Mouse (Mus musculus): ENCODE data around the gene Pak2.
"Not testable (repeated sequence)": the region's sequence is repeated elsewhere in the genome, so short reads cannot be mapped to it uniquely, and the experiment has no call there.

The Pak2 gene

GRCm38 (mm10) chr16:32097757-32098156, 18.6 kb upstream of the Pak2 start:
- not testable (repeated sequence) for DNase-seq (ENCODE audit: low spot score in 2 of 2)

GRCm38 (mm10) chr16:32091466-32091865, 12.3 kb upstream of the Pak2 start:
- DNase-seq (ENCODE audit: low spot score in 2 of 2), result no peak

DNA sequence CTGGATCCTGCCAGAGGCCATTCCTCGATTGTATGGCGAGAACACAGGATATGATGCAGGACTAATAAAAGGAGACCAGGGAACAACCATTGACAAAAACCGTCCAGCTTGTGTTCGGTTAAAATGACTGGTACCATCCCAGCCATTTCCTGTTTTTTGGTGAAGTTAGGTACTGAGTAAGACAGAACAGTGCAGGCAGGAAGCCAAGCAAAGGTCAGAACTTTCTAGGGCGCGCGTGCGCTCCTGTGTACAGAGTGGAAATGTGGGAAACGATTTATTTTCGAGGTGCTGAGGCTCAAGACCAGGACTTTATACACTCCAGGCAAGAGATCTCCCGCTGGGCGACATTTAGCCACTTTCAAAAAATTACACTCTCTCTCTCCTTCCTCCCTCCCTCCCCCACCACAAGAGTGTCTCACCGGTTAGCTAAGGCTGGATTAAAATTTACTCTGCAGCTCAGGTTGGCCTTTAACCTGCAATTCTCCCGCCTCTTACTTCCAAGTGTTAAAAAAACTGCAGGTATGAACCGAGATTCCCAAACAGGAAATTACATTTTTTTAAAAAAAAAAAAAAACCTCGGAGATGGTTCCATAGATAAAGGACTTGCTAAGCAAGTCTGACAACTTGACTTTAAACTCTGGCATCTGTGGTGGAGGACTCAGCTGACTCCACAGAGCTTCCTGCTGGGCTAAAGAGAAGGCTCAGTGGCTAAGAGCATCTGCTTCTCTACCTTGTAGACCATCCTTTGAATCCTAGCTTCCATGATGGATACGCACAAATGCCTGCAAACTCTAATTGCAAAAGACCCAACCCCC, 8.7 kb upstream of the Pak2 start:
- no peak for DNase-seq (ENCODE audit: low spot score in 2 of 2)

GRCm38 (mm10) chr16:32078408-32078990, 643 bp downstream of the Pak2 start:
- DNase-seq (ENCODE audit: low spot score in 2 of 2), result peak in 1 of 2 experiments; percentile 25

- DNase-seq (ENCODE audit: low spot score in 2 of 2), result no peak
Measured at GRCm38 (mm10) chr16:32077648-32078407, 1.3 kb downstream of the Pak2 start.

GRCm38 (mm10) chr16:32076406-32076805, 2.7 kb downstream of the Pak2 start:
- DNase-seq (ENCODE audit: low spot score in 2 of 2), result no peak

DNA sequence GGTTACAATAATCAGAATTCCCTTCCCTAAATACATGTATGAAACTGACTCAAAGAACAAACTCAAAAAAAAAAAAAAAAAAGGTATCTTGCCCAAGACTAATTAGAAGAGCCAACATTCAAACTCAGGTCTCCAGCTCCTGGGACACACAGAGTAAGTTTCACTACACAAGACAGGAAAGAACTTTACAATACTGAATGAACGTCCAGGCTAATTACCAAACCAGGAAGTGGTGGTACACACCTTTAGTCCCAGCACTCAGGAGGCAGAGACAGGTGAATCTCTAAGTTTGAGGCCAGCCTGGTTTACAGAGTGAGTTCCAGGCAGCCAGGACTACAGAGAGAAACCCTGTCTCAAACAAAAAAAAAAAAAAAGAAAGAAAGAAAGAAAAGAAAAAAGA, 3.4 kb downstream of the Pak2 start:
- DNase-seq (ENCODE audit: low spot score in 2 of 2), result no peak

DNA sequence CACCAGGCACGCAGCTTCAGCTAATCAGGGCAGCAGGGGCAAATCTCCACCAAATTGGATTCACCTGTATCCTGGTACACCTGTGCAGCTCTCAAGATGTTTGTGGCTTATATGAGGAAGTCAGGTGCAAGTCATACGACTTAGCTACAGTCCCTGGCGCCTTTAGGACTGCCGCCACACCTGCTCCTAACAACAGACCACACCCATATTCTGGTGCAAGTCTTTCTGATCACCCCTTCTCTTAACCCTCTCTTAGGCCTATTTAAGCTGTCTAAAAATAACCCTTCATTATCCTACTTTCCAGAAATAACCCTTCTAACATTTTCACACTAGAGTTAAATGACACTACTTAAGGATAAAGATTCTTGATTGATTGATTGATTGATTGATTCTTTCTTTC, 9.1 kb downstream of the Pak2 start:
- DNase-seq (ENCODE audit: low spot score in 2 of 2), result not testable (repeated sequence)

DNA sequence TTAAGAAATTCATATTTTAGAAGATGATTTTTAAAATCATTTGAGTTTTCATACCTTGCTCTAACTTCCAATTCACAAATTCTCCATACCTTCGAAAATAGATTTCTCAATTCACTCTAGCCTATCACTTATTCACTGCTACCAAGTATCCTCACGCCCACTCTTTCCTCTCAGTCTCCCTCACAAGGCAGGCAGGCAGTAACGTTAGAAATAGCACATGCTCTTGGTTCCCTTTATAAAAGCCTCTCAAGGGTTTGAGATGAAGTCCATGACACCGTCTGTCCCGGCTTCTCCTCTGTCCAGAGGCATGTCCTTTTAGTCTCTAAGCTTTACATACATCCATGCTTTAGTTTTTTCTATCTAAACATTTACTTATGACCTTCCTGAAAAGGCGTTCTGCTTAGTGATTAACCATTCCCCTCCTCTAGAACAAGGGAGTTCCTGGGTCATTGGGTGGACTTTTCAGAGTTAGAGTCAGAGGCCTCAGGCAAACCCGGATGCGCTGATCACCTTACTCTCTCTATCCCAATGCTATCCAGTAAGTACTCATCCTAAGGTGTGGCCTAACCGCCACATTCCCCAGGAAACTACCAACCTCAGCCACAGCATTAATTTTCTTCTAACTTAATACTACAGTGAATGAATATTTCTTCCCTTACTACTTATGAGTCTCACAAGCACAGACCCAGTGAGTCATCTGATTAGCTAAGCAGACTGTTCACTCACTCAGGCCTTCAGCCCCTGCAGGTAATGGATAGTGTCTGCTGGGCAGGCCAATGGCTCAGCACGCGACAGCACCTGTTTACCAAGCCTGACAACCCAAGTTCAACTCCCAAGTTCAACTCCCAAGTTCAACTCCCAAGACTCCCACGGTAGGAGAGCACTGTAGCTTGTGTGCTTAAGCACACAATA, 10.5 kb downstream of the Pak2 start:
- no peak for DNase-seq (ENCODE audit: low spot score in 2 of 2)

- DNase-seq (ENCODE audit: low spot score in 2 of 2), result no peak
Measured at GRCm38 (mm10) chr16:32066899-32067298, 12.2 kb downstream of the Pak2 start.

GRCm38 (mm10) chr16:32063900-32064299, 15.2 kb downstream of the Pak2 start:
- DNase-seq (ENCODE audit: low spot score in 2 of 2), result no peak

GRCm38 (mm10) chr16:32062226-32062625, 16.9 kb downstream of the Pak2 start:
- no peak for DNase-seq (ENCODE audit: low spot score in 2 of 2)

DNA sequence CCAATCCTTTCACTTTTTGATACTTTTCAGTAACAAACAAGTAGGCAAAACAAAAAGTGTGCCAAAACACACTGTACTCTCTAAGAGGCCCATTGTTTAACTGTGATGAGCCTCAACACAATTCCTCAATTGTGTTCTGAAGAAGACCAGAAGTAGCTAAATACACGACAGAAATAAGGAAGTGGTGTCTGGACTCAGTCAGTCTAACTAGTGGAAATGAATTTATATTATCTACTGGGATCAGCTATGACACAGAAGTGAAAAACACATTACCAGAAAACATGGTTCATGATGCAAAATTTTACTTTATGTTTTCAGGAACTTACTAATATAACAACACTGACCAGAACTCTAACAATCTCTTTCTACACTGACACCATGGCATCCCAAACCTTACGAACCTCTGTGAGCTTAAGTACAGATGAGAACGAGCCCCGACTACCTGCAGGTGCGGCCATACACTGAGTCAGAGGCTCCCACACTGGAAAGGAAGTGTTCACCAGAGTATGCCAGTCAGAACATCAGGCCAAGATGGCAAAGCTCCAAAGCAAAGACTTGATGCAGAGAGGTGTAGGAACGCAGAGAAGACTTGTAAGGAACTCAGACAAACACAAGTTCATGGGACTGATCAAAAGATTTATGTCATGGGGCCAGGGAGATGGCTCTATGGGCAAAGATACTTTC, 19.2 kb downstream of the Pak2 start:
- no peak for DNase-seq (ENCODE audit: low spot score in 2 of 2)

GRCm38 (mm10) chr16:32058817-32059216, 20.3 kb downstream of the Pak2 start:
- DNase-seq (ENCODE audit: low spot score in 2 of 2), result no peak

DNA sequence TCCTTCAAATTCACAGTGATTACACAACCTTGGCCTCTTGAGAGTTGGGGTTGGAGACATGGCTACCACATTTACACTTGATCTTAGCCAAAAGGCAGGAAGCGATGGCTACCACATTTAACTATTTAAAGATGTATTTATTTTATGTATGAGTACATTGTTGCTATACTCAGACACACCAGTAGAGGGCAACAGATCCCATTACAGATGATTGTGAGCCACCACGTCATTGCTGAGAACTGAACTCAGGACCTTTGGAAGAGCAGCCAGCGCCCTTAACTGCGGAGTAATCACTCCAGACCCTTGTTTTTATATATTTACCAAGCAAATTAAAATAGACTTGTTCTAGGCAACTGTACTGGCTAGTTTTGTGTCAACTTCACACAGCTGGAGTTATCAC, 36.8 kb downstream of the Pak2 start:
- DNase-seq (ENCODE audit: low spot score in 2 of 2), result no peak

- no peak for DNase-seq (ENCODE audit: low spot score in 2 of 2)
Measured at GRCm38 (mm10) chr16:32019678-32020077, 59.5 kb downstream of the Pak2 start.

DNA sequence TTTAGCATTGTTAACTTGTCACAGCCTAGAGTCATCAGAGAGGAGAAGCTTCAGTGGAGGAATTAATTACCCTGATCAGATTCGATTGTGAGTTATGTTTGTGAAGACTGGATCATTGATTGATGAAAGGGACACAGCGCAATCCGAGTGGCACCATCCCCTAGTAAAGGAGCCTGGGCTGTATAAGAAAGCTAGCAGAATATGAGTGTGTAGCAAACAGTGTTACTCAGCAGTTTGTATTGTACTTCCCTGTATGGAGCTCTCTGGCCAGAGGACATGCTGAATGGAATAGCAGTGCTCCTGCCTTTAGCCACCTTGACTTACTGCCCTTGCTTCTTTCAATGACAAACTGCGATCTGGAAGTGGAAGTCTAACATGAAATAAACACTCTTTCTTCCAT, 68.8 kb downstream of the Pak2 start:
- DNase-seq (ENCODE audit: low spot score in 2 of 2), result no peak

GRCm38 (mm10) chr16:32009913-32010312, 69.2 kb downstream of the Pak2 start:
- DNase-seq (ENCODE audit: low spot score in 2 of 2), result peak; percentile 46 to 53

- DNase-seq (ENCODE audit: low spot score in 2 of 2), result no peak
Measured at GRCm38 (mm10) chr16:32008529-32009293, 70.4 kb downstream of the Pak2 start.

DNA sequence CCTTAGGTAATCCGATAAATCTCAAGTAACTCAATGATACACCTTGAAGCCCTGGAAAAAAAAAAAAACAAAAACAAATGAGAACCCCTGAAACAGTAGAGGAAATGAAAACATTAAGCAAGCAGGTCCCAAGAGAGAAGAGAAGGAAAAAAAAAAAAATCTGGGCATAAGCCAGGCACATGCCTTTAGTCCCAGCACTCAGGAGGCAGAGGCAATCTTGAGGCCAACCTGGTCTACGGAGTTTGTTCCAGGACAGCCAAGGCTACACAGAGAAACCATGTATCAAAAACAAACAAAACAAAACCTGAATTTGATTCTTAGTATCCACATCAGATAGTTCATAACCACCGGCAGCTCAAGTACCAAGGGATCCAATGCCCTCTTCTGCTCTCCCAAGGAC, 74.4 kb downstream of the Pak2 start:
- no peak for DNase-seq (ENCODE audit: low spot score in 2 of 2)
